Mouse (Mus musculus): ENCODE data around the gene Apol6.

DNA sequence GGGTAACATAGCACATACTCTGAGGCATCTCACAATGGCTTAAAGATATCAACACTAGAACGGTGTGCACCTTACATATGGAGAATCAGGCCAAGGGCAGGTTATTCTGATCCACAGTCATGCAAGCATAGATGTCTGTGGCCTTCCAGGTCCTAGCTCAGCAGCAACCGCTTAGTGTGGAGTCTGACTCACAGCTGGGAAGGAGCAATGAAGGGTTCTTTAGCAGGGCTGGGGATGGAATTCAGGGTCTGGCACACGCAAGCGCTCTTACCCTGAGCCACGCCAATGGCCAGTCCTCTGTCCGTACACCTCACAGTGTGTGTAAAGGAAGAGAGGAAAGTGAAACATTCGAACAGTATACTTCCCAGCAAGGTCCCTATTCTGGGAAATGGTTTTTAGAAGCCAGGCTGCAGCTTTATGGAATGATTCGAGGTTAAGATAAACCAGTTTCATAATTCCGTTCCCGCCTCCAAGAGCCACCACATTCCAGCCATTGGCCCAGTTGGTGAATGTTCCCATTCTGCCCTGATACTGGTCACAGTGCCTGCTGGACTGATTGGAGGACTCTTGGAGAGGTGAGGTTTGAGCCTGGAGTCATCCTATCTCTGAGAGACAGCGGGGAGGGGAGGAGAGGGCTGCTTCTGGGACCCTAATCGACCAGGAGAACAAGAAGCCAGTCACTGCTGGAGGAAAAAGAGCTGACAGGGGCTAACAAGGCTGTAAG lies at the start of gene Apol6:
- TF ChIP-seq CTCF (conservative IDR thresholded peaks at IDR 0.05; ENCODE audit: low read length), result no peak
- no peak for TF ChIP-seq NANOG (IDR thresholded peaks at IDR 0.05; ENCODE audit: borderline replicate concordance, low read length)
